Mouse (Mus musculus): ENCODE data around the gene 4933425L06Rik. TPM values are rescaled to one million over a fixed set of nuclear protein-coding genes. Genes with fewer than 3 reads are reported as not detected.

4933425L06Rik gene
- polyA plus RNA-seq, 1 experiment, result not detected

DNA sequence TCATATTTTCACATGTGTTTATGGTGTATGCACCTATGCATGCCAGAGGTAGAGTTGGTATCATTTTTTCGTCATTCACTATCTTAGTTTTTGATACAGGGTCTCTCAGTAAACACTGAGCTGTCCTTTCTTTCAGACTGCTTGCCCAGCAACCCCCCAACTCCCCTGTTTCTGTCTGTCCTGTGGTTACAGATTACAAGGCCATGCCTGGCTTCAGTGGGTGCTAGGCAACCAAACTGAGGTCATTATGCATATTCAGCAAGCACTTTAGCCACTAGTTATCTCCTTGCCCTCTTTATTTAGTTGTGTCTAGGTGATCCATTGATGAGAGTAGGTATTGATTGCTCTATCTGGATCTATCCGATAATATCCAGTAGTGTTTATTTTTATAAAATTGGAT is 14.4 kb downstream of the 4933425L06Rik start:
- H3K36me3 ChIP-seq (ENCODE audit: control insufficient read depth, insufficient read depth, low read length), result no peaks in the 10 kb centered on the region
- 59% methylated on average over 2 of the region's 2 CpGs for WGBS
- no peak for TF ChIP-seq CTCF (IDR thresholded peaks at IDR 0.05; ENCODE audit: extremely low read depth, insufficient read length, insufficient replicate concordance, low read depth, low read length)
- TF ChIP-seq POLR2A (IDR thresholded peaks at IDR 0.05; ENCODE audit: low read depth, low read length), result no peak
- H3K27me3 ChIP-seq (ENCODE audit: control insufficient read depth, insufficient read depth, low read length), result no peaks in the 10 kb centered on the region
- no peak overlapping the region for H3K27ac ChIP-seq (ENCODE audit: insufficient read depth, low read depth, low read length)
- H3K4me3 ChIP-seq (ENCODE audit: low read depth, low read length), result no peak overlapping the region
- no peaks in the 10 kb centered on the region for H3K4me1 ChIP-seq (ENCODE audit: control insufficient read depth, insufficient read depth, insufficient read length, low read length)

DNA sequence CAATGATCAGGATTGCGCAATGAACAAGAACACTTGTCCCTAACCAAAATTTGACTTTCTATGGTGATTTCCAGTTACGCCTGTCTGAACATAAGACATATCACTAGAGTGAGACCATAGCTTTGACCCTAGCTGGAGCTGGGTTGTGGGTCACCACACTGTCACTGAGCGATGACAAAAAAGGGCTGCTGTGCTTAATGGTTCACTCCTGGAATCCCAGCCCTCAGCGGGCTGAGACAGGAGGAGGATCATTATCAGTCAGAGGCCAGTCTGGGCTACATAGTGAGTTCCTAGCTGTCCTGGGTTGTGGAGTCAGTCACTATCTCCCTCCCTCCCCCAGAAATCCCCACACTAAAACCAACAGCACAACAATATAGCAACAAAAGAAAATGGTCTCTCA is 18.8 kb downstream of the 4933425L06Rik start:
- Histone ChIP-seq H3K36me3 (ENCODE audit: control insufficient read depth, insufficient read depth, low read length) (no peaks in the 10 kb centered on the region), H3K4me1 (ENCODE audit: control insufficient read depth, insufficient read depth, insufficient read length, low read length) (no peaks in the 10 kb centered on the region), H3K27me3 (ENCODE audit: control insufficient read depth, insufficient read depth, low read length) (no peaks in the 10 kb centered on the region), H3K27ac (ENCODE audit: insufficient read depth, low read depth, low read length) (no peak overlapping the region), H3K4me3 (ENCODE audit: low read depth, low read length) (no peak overlapping the region)
- 91% methylated on average over 4 of the region's 4 CpGs for WGBS
- TF ChIP-seq CTCF (IDR thresholded peaks at IDR 0.05; ENCODE audit: extremely low read depth, insufficient read length, insufficient replicate concordance, low read depth, low read length) (no peak), POLR2A (IDR thresholded peaks at IDR 0.05; ENCODE audit: low read depth, low read length) (no peak)

DNA sequence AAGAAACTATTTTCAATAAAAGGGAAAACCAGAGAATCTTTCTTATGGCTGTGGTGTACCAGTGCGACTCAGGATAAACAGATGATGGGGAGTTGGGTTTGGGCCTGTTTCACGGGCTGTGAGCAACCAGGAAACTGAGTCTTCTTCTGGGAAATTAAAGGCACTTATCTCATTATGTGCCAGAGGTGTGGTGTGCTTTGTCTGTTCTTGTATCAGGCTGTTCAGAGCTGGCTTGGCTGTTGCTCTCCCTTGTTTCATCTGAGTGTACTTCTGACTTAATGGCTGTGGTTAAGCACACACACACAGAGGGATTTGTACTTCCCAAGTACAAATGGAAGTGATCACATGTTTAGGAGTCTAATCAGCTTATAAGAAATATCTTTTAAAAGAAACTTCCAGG is 22.5 kb downstream of the 4933425L06Rik start:
- TF ChIP-seq CTCF (IDR thresholded peaks at IDR 0.05; ENCODE audit: extremely low read depth, insufficient read length, insufficient replicate concordance, low read depth, low read length) (no peak), POLR2A (IDR thresholded peaks at IDR 0.05; ENCODE audit: low read depth, low read length) (no peak)
- no peak overlapping the region for H3K27ac ChIP-seq (ENCODE audit: insufficient read depth, low read depth, low read length)
- no peaks in the 10 kb centered on the region for H3K36me3 ChIP-seq (ENCODE audit: control insufficient read depth, insufficient read depth, low read length)
- no peak overlapping the region for H3K4me3 ChIP-seq (ENCODE audit: low read depth, low read length)
- WGBS, result 71% methylated on average over 2 of the region's 2 CpGs
- no peaks in the 10 kb centered on the region for H3K27me3 ChIP-seq (ENCODE audit: control insufficient read depth, insufficient read depth, low read length)
- H3K4me1 ChIP-seq (ENCODE audit: control insufficient read depth, insufficient read depth, insufficient read length, low read length), result no peaks in the 10 kb centered on the region

DNA sequence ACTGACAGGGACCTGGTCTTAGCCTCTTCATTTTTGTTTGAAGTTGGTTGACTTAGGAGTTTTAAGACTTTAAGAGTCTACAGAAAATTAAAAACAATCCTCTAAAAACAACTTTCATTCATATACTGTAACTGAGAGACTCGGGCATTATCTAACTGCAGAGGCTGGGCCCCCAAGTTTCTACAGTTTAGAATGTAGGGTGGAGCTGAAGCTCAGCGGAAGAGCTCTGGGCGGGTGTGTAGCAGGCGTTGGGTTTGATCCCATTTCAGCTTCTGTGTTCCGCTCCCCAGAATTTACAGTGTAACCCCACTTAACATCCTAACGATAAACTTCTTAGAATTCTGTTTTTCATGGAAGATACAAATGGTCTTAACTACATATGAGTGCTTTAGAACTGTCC is 29.7 kb downstream of the 4933425L06Rik start:
- WGBS, result 86% methylated on average over 6 of the region's 6 CpGs
- Histone ChIP-seq H3K4me3 (ENCODE audit: low read depth, low read length) (no peak overlapping the region), H3K27ac (ENCODE audit: insufficient read depth, low read depth, low read length) (no peak overlapping the region), H3K4me1 (ENCODE audit: control insufficient read depth, insufficient read depth, insufficient read length, low read length) (no peaks in the 10 kb centered on the region), H3K27me3 (ENCODE audit: control insufficient read depth, insufficient read depth, low read length) (no peaks in the 10 kb centered on the region), H3K36me3 (ENCODE audit: control insufficient read depth, insufficient read depth, low read length) (no peaks in the 10 kb centered on the region)
- TF ChIP-seq POLR2A (IDR thresholded peaks at IDR 0.05; ENCODE audit: low read depth, low read length), result no peak

DNA sequence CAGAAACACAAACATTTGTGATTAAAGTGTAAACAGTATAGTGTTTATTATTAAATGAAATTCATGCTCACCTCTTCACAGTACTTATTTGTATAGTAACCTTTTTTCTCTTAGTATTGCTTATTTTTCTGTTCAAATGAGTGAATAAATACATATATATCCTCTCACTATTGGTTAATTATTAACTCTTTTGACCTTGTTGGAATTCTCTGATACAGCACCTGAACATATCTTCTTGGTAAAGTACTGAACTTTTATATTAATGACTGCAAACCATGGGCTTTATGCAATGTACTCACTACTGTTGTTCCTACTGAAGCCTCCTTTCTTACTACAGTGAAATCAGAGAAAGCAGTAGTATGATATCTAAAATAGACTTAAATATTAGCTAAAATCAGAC is 39.7 kb downstream of the 4933425L06Rik start:
- H3K27me3 ChIP-seq (ENCODE audit: control insufficient read depth, insufficient read depth, low read length), result no peaks in the 10 kb centered on the region
- peaks cover 4% of the 10 kb centered on the region; the same call in 1 of the 2 replicates for H3K4me1 ChIP-seq (ENCODE audit: control insufficient read depth, insufficient read depth, insufficient read length, low read length)
- no peak for TF ChIP-seq POLR2A (IDR thresholded peaks at IDR 0.05; ENCODE audit: low read depth, low read length)
- TF ChIP-seq CTCF (IDR thresholded peaks at IDR 0.05; ENCODE audit: extremely low read depth, insufficient read length, insufficient replicate concordance, low read depth, low read length), result no peak
- H3K36me3 ChIP-seq (ENCODE audit: control insufficient read depth, insufficient read depth, low read length), result no peaks in the 10 kb centered on the region
- H3K27ac ChIP-seq (ENCODE audit: insufficient read depth, low read depth, low read length), result no peak overlapping the region
- no peak overlapping the region for H3K4me3 ChIP-seq (ENCODE audit: low read depth, low read length)

DNA sequence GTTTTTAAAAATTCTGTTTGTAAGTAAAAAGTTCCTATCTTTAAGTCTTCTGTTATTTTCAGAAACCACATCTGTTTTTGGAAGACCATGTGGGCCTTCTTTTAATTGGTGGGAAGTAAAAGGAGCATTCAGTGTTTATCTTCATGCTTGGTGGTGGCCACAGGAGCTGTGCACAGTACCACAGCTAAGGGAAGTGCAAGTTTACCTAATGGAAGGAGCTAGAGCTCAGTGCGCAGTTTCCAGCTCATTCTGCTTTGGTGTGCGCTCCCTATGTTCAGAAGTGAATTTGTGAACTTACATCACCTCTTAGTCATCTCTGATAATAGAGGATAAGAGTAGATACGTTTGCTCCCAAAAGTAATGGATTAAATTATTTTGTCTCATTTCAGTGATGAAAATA is 40.2 kb downstream of the 4933425L06Rik start:
- 17% methylated on average over 3 of the region's 3 CpGs for whole genome bisulfite sequencing
- no peak overlapping the region for H3K4me3 ChIP-seq (ENCODE audit: low read depth, low read length)
- TF ChIP-seq CTCF (IDR thresholded peaks at IDR 0.05; ENCODE audit: extremely low read depth, insufficient read length, insufficient replicate concordance, low read depth, low read length) (no peak), POLR2A (IDR thresholded peaks at IDR 0.05; ENCODE audit: low read depth, low read length) (no peak)
- no peaks in the 10 kb centered on the region for H3K27me3 ChIP-seq (ENCODE audit: control insufficient read depth, insufficient read depth, low read length)
- peaks cover 4% of the 10 kb centered on the region; the same call in 1 of the 2 replicates for H3K4me1 ChIP-seq (ENCODE audit: control insufficient read depth, insufficient read depth, insufficient read length, low read length)
- H3K36me3 ChIP-seq (ENCODE audit: control insufficient read depth, insufficient read depth, low read length), result no peaks in the 10 kb centered on the region
- no peak overlapping the region for H3K27ac ChIP-seq (ENCODE audit: insufficient read depth, low read depth, low read length)

DNA sequence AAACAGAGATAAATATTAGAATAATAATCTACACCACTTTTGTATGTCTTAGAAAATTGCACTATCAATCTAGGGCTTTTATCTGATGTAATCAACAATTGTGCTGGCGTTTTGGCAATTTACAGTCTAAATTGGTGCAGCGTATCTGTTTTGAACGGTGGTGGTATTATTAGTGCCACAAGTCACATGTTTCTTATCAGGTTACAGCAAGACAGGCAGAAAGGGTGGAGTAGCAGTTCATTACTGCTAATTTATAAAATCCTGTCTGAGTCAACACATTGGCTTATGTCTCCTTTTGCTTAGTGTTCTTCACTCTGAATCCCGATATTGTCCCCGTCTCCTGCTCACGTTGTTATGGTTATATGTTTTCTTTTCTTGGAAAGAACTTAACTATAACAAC is 48.2 kb downstream of the 4933425L06Rik start:
- H3K27ac ChIP-seq (ENCODE audit: insufficient read depth, low read depth, low read length), result no peak overlapping the region
- H3K4me1 ChIP-seq (ENCODE audit: control insufficient read depth, insufficient read depth, insufficient read length, low read length), result peaks cover 6% of the 10 kb centered on the region; the same call in 1 of the 2 replicates
- H3K27me3 ChIP-seq (ENCODE audit: control insufficient read depth, insufficient read depth, low read length), result no peaks in the 10 kb centered on the region
- 67% methylated on average over 6 of the region's 6 CpGs for WGBS
- TF ChIP-seq POLR2A (IDR thresholded peaks at IDR 0.05; ENCODE audit: low read depth, low read length), result no peak
- TF ChIP-seq CTCF (IDR thresholded peaks at IDR 0.05; ENCODE audit: extremely low read depth, insufficient read length, insufficient replicate concordance, low read depth, low read length), result no peak
- H3K36me3 ChIP-seq (ENCODE audit: control insufficient read depth, insufficient read depth, low read length), result no peaks in the 10 kb centered on the region
- no peak overlapping the region for H3K4me3 ChIP-seq (ENCODE audit: low read depth, low read length)

DNA sequence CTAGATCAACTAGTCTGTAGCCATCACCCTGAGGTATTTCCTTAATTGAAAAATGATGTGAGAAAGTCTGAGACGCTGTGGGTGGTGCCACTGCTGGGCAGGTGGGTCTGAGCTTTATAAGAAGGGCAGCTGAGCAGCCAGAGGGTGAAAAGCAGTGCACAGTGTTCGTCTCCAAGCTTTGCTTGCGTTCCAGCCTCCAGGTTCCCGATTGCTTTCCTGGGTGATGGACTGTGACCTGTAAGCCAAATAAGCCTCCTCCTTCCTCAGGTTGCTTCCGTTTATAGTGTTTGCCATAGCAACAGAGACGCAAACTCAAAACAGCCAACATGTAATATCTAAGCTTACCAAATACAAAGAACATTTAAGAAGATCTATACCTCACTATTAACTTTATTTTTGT is 50.4 kb downstream of the 4933425L06Rik start:
- 30% methylated on average over 6 of the region's 6 CpGs for WGBS

More for the DNA sequence above, 50.4 kb downstream of the 4933425L06Rik start:
- Histone ChIP-seq H3K27me3 (ENCODE audit: control insufficient read depth, insufficient read depth, low read length) (no peaks in the 10 kb centered on the region), H3K27ac (ENCODE audit: insufficient read depth, low read depth, low read length) (no peak overlapping the region), H3K4me1 (ENCODE audit: control insufficient read depth, insufficient read depth, insufficient read length, low read length) (peaks cover 6% of the 10 kb centered on the region; the same call in 1 of the 2 replicates), H3K4me3 (ENCODE audit: low read depth, low read length) (no peak overlapping the region), H3K36me3 (ENCODE audit: control insufficient read depth, insufficient read depth, low read length) (no peaks in the 10 kb centered on the region)
- no peak for TF ChIP-seq CTCF (IDR thresholded peaks at IDR 0.05; ENCODE audit: extremely low read depth, insufficient read length, insufficient replicate concordance, low read depth, low read length)
- TF ChIP-seq POLR2A (IDR thresholded peaks at IDR 0.05; ENCODE audit: low read depth, low read length), result no peak

Measured in small intestine, adult 2 months (tissue).